Mouse (Mus musculus) splenic B cell, adult 2 months (primary cell): ENCODE results near the gene Atxn7l2.
A peak's percentile ranks its signal among the peaks of the same experiment; 100 is the strongest.
"Not testable (repeated sequence)": the region's sequence is repeated elsewhere in the genome, so short reads cannot be mapped to it uniquely, and the experiment has no call there.

Source experiments
- DNase-seq: peaks from one replicate; pipeline ENCODE4 v3.0.0-alpha.2; 2011; ENCODE audit warnings: low read depth, low spot score
- H3K27me3 ChIP-seq: 2 replicates; pipeline ENCODE4 v1.6.1; 2012; ENCODE audit warnings: mild to moderate bottlenecking, low read length, moderate library complexity, mixed read lengths; ENCODE audit not compliant: control insufficient read depth, poor library complexity, insufficient read depth, severe bottlenecking
- H3K36me3 ChIP-seq: 2 replicates; pipeline ENCODE4 v1.6.1; 2012; ENCODE audit warnings: mild to moderate bottlenecking, low read length, moderate library complexity, mixed read lengths; ENCODE audit not compliant: control insufficient read depth, poor library complexity, insufficient read depth, severe bottlenecking

Atxn7l2 gene

DNA sequence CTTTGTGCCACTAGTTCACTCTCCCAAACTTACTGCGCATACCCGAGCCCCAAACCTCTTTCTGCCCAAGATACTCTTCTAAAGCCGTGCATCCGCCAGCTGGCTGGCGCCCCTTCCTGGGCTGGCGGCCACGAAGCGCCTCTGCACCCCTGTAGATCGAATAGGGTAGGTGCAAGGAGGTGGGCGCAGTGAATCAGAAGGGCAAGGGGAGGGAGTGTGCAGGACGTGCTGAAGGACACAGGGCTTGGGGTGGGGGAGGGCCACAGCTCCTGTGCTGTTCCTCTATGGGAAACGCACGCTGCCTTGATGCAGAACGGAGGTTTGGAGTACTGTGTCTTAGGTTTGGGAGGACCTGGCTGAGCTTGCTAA is at the start of gene Atxn7l2:
Gene Atxn7l2 (minus strand): TSS at position 164 of the 369 bp plus-strand sequence.
- Histone ChIP-seq H3K27me3 (no peaks in the 10 kb centered on the region), H3K36me3 (no peaks in the 10 kb centered on the region; the same call in none of the 2 replicates)
- DNase-seq, result peak; percentile 82

- no peak for DNase-seq
- Histone ChIP-seq H3K27me3 (no peaks in the 10 kb centered on the region), H3K36me3 (0 out of 2 replicates have a peak, but pooled peaks cover 4% of the 10 kb centered on the region)
Measured at GRCm38 (mm10) chr3:108259319-108259718, 48.6 kb upstream of the Atxn7l2 start.

DNA sequence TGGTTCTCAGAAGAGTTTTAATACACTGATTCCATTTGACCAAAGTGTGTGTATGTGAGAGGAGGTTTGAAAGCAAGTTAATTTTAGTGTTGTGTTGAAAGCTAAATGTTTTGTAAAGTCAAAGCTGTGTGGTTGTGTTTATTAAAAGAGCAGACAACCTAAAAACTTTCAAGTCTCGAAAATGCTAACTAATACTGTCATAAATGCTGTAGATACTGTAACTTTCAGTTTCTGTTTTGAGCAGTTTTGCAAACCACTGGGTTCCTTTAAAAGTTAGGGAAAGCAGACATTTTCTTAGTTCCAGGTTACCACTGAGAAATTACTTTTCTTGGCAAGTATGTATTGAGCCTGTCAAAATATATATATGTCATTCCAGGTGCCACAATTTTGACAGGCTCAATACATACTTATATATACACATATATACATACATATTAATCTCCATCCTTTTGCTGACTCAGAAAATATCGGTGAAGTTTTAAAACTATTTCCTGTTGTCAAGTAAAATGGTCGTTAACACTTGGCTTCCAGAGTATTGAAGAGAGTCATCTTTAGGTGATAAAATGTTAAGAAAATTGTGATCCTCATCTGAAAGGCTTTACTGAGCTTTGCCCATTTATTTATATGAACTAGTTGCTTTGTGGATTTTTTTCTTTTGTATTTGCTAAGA is 47.2 kb upstream of the Atxn7l2 start:
- peak; percentile 7 for DNase-seq
- Histone ChIP-seq H3K36me3 (0 out of 2 replicates have a peak, but pooled peaks cover 2% of the 10 kb centered on the region), H3K27me3 (no peaks in the 10 kb centered on the region)

- DNase-seq, result peak; percentile 99
- Histone ChIP-seq H3K36me3 (no peaks in the 10 kb centered on the region), H3K27me3 (no peaks in the 10 kb centered on the region)
Measured at GRCm38 (mm10) chr3:108256719-108257637, 46.2 kb upstream of the Atxn7l2 start, which contains the start of gene Psma5. Gene Psma5 (plus strand): TSS chr3:108256926.

DNA sequence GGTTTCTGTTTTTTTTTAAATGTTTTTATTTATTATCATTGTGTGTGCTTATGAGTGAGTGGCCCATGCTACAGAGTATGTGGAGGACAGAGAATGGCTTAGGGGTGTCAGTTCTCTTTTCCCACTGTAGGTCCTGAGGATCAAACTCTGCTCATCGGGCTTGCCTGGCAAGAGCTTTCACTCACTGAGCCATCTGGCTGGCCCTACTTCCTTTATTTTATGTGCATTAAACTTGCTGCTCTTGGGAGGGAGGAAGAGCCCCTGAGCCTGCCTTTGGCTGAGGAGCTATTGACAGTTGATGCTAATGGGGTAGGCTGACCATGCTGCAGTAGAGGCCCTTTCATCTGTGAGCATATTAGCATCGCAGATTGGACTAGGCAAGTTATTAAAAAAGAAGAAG is 36.1 kb upstream of the Atxn7l2 start:
- DNase-seq, result no peak
- no peaks in the 10 kb centered on the region for H3K36me3 ChIP-seq
- no peaks in the 10 kb centered on the region for H3K27me3 ChIP-seq

DNA sequence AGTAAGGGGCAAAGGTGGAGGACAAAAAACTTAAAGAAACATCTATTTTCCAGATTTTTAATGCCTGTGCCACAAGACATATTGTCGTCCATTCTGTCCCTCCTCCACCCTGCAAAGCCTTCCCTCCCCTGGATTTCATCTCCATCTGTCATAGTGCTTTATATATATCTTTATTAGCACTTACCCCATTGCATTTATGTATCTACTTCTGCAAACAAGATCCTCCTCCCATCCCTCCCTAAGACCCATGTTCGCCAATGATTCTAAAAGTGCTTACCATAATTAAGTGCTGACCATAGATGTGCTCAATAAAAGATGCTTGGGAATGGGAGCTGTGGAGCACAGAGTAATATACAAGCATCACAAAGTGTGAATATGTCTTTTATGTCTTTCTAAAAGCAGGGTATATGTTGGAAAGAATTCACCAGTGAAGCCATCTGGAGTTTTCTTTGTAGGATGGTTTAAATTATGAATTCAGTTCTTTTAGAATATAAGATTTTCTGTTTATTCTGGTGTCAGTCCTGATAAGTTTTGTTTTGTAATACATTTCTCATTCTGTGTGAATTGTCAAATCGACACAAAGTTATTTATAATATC is 30.6 kb upstream of the Atxn7l2 start:
- H3K27me3 ChIP-seq, result no peaks in the 10 kb centered on the region
- no peaks in the 10 kb centered on the region for H3K36me3 ChIP-seq
- no peak for DNase-seq

- not testable (repeated sequence) for H3K27me3 ChIP-seq
Measured at GRCm38 (mm10) chr3:108237474-108238102, 26.9 kb upstream of the Atxn7l2 start.

DNA sequence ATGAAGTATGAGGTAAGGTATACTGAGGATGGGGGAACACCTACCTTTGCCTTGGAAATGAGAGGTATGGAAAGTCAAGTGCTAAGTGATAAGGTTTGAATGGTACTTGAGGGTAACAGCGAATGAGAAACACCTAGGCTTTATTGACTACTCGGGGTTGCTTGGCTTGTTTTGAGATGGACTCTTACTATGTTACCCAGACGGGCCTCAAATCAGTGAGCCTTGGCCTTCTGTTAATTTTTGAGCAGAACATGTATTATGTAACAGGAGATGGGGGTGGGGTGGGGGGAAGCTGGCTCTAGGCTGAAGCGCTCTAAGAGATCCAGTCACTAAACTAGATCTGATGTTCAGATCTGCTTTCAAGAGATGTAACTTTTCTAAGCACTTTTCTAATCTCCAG is 20.9 kb upstream of the Atxn7l2 start:
- no peak for DNase-seq
- no peaks in the 10 kb centered on the region for H3K27me3 ChIP-seq
- H3K36me3 ChIP-seq, result no peaks in the 10 kb centered on the region

More at GRCm38 (mm10) chr3:108237474-108238102, 26.9 kb upstream of the Atxn7l2 start:
- H3K36me3 ChIP-seq, DNase-seq: not testable (repeated sequence)

DNA sequence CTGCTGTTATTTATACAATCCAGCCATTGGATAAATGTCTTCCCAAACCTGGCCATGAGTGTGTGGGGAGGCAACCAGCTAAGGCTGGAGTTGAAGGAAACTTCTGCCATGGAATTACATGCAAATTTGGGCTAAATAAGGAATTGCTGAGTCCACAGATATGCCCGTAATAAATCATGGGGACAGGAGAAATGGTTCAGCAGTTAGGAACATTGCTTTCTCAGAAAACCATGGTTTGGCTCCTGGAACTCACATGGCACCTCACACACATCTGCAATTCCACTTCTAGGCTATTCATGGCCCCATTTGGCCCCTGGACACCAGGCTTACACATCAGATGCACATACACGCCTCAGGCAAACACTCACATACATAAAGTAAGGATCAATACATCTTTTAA is 16.8 kb upstream of the Atxn7l2 start:
- DNase-seq, result no peak
- Histone ChIP-seq H3K27me3 (no peaks in the 10 kb centered on the region), H3K36me3 (no peaks in the 10 kb centered on the region)

DNA sequence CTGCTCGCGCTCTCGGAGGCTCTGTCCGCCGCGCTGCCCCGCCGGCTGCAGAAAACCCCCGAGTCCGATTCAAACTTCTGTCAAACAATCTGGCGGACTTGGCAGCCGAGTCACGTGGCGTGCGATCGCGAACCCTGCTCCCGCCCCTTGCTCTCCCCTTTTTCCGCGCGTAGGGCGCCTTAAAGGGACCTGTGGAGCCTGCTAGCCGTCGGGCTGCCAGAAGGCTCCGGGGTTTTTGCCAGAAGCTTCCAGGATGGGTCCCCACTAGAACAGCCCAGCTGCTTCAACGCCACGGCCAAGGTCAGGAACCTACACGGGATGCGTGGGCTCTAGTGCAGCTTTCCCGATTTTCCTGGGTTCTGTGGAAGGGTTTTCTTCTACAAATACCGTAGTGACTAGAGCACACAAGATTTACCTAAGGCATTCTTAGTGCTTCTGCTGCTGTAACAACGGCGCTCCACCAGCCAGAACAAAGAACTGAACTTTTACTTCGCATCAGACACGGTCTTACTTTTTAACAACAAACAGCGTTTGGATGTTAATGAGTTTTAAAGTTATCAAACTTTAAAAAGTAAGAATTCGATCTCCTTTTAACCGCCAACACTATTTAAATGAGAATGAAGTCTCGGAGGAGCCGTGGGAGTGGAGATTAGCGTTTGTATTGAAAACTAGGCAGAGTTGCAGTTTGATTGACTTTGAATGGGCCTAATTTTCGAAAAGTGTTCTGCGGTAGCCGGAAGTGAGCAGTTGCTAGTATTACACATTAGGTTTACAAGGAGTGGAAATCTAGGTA is 16.0 kb upstream of the Atxn7l2 start, which contains the start of gene Sypl2:
Gene Sypl2 (minus strand): TSS at position 91 of the 793 bp plus-strand sequence.
- peak; percentile 44 for DNase-seq
- Histone ChIP-seq H3K27me3 (no peaks in the 10 kb centered on the region), H3K36me3 (no peaks in the 10 kb centered on the region)

DNA sequence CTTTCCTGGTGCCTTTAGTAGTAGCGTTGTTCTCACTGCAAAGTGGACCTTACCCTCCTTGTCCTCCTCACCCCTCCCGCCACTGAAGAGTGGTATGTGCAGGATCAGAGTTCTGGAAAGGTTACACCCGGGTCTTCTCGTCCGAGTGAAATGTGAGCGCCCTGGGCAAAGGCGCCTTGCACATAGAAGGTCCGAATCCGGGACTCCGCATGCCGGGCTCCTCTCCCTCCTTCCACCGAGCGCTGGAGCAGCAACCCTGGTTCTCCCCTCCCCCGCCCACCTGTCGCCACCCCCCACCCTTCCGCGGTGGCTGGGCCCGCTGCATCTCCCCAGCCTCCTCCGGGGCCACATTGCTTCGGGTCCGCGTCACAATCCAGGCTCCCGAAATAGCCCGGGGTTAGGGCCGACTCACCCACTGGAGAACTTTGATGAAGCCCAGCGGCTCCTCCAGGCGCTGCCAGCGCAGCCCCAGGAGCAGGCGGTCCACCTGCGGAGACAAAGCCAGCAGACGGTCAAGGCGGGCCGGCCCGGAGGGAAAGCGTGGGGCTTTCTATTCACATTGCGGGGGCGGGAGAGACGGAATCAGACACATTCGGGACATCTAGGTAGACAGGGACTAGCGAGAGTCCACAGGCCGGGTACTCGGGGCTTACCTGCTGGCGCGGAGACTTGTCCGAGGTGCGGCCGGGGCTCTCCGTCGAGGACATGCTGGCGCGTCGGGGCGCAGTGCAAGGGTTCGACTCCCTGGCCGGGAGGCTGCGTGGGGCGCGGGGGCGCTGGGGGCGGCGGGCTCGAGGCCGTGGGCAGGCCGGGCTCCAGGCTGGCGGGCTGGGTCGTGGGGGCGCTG is 15.2 kb upstream of the Atxn7l2 start:
- no peaks in the 10 kb centered on the region for H3K27me3 ChIP-seq
- DNase-seq, result no peak
- H3K36me3 ChIP-seq, result no peaks in the 10 kb centered on the region

- DNase-seq, result no peak
- H3K27me3 ChIP-seq, result no peaks in the 10 kb centered on the region
- no peaks in the 10 kb centered on the region for H3K36me3 ChIP-seq
Measured at GRCm38 (mm10) chr3:108220661-108221060, 9.9 kb upstream of the Atxn7l2 start.

- no peaks in the 10 kb centered on the region for H3K36me3 ChIP-seq
- no peaks in the 10 kb centered on the region for H3K27me3 ChIP-seq
- no peak for DNase-seq
Measured at GRCm38 (mm10) chr3:108214734-108215133, 4.0 kb upstream of the Atxn7l2 start.
